Mouse (Mus musculus) MEL (cell line): Measurements from ENCODE around the gene Tom1l2. TPM values are rescaled to one million over a fixed set of nuclear protein-coding genes. Genes with fewer than 3 reads are reported as not detected.

Experiments used
- DNase-seq: peaks from one replicate; pipeline ENCODE4 v3.0.0; 2011; ENCODE audit warnings: low read depth, low spot score
- H3K27ac ChIP-seq: 2 replicates; pipeline ENCODE4 v1.5.1; 2012; ENCODE audit warnings: low read depth, mild to moderate bottlenecking, control low read depth, low read length, moderate library complexity; ENCODE audit not compliant: control insufficient read depth
- H3K27me3 ChIP-seq, 2 experiments: fragments of 150-350 bp in 1 of 2; sonication (generic) in 1 of 2; 2 replicates each; pipeline ENCODE4 v1.6.1; 2012; ENCODE audit warnings: low read length in 2 of 2, mild to moderate bottlenecking in 2 of 2, improper control_type of control experiment in 1 of 2, moderate library complexity in 1 of 2; ENCODE audit not compliant: insufficient read depth in 2 of 2, control insufficient read depth in 1 of 2
- H3K36me3 ChIP-seq, 2 experiments: 2 replicates each; pipeline ENCODE4 v1.6.1; 2012 to 2014; ENCODE audit warnings: low read length in 2 of 2, improper control_type of control experiment in 1 of 2, inconsistent platforms in 1 of 2, mild to moderate bottlenecking in 1 of 2; ENCODE audit not compliant: insufficient read depth in 2 of 2, control insufficient read depth in 1 of 2
- H3K4me1 ChIP-seq, 2 experiments: fragments of 150-350 bp in 1 of 2; sonication (generic) in 1 of 2; 2 replicates each; pipeline ENCODE4 v1.6.1; 2012; ENCODE audit warnings: low read length in 2 of 2, improper control_type of control experiment in 1 of 2, mild to moderate bottlenecking in 1 of 2; ENCODE audit not compliant: insufficient read depth in 2 of 2, control insufficient read depth in 1 of 2
- H3K4me3 ChIP-seq, 2 experiments: fragments of 150-350 bp in 1 of 2; sonication (generic) in 1 of 2; 2 replicates each; pipeline ENCODE4 v1.5.1; 2012; ENCODE audit warnings: low read depth in 2 of 2, low read length in 2 of 2, mild to moderate bottlenecking in 2 of 2, moderate library complexity in 2 of 2, control low read depth in 1 of 2, improper control_type of control experiment in 1 of 2; ENCODE audit not compliant: control insufficient read depth in 1 of 2, insufficient read depth in 1 of 2
- H3K79me2 ChIP-seq: 2 replicates; pipeline ENCODE4 v1.6.1; 2012; ENCODE audit warnings: mild to moderate bottlenecking, low read length, moderate library complexity; ENCODE audit not compliant: control insufficient read depth, poor library complexity, insufficient read depth
- H3K9ac ChIP-seq: 2 replicates; pipeline ENCODE4 v1.6.1; 2012; ENCODE audit warnings: low read depth, mild to moderate bottlenecking, control low read depth, low read length, moderate library complexity; ENCODE audit not compliant: control insufficient read depth, poor library complexity, severe bottlenecking
- H3K9me3 ChIP-seq: fragments of 150-350 bp; sonication (generic); replicated peaks from 2 replicates; pipeline ENCODE4 v1.6.1; 2012; ENCODE audit warnings: mild to moderate bottlenecking, low read length, improper control_type of control experiment, moderate library complexity; ENCODE audit not compliant: insufficient read depth
- BHLHE40 ChIP-seq: IDR thresholded peaks from 2 replicates; pipeline ENCODE4 v1.6.1; 2012; ENCODE audit warnings: low read depth, mild to moderate bottlenecking, inconsistent platforms, low read length, improper control_type of control experiment, borderline replicate concordance
- CHD1 ChIP-seq: IDR thresholded peaks from 2 replicates; pipeline ENCODE4 v1.6.1; 2012; ENCODE audit warnings: low read depth, mild to moderate bottlenecking, inconsistent platforms, low read length, improper control_type of control experiment
- CHD2 ChIP-seq: IDR thresholded peaks from 2 replicates; pipeline ENCODE4 v1.6.1; 2011; ENCODE audit warnings: low read length, improper control_type of control experiment
- CTCF ChIP-seq, 3 experiments: IDR thresholded peaks in 2 of 3; conservative IDR thresholded peaks in 1 of 3; 2 replicates each; pipeline ENCODE4 v1.5.1; 2011 to 2012; ENCODE audit warnings: low read length in 3 of 3, low read depth in 2 of 3, mild to moderate bottlenecking in 2 of 3, improper control_type of control experiment in 1 of 3, inconsistent platforms in 1 of 3, mixed read lengths in 1 of 3, moderate library complexity in 1 of 3; ENCODE audit not compliant: control insufficient read depth in 1 of 3, insufficient read depth in 1 of 3, poor library complexity in 1 of 3, severe bottlenecking in 1 of 3
- ELF1 ChIP-seq: IDR thresholded peaks from 2 replicates; pipeline ENCODE4 v1.6.1; 2014; ENCODE audit warnings: low read depth, mild to moderate bottlenecking, inconsistent platforms, low read length, improper control_type of control experiment, moderate library complexity
- EP300 ChIP-seq, 2 experiments: IDR thresholded peaks; 2 replicates each; pipeline ENCODE4 v1.6.1; 2011; ENCODE audit warnings: improper control_type of control experiment in 2 of 2, low read length in 2 of 2, low read depth in 1 of 2, mild to moderate bottlenecking in 1 of 2
- ETS1 ChIP-seq: IDR thresholded peaks from 2 replicates; pipeline ENCODE4 v1.6.1; 2012; ENCODE audit warnings: low read depth, mild to moderate bottlenecking, inconsistent platforms, low read length, improper control_type of control experiment, moderate library complexity
- GABPA ChIP-seq: IDR thresholded peaks from 2 replicates; pipeline ENCODE4 v1.6.1; 2012; ENCODE audit warnings: low read depth, mild to moderate bottlenecking, inconsistent platforms, low read length, improper control_type of control experiment, moderate library complexity
- GATA1 ChIP-seq: IDR thresholded peaks from 2 replicates; pipeline ENCODE4 v1.6.1; 2011; ENCODE audit warnings: low read depth, low read length, improper control_type of control experiment
- JUND ChIP-seq: IDR thresholded peaks from 2 replicates; pipeline ENCODE4 v1.6.1; 2011; ENCODE audit warnings: low read depth, mild to moderate bottlenecking, improper control_type of control experiment, low read length
- MEF2A ChIP-seq: IDR thresholded peaks from 2 replicates; pipeline ENCODE4 v1.6.1; 2014; ENCODE audit warnings: low read depth, mild to moderate bottlenecking, inconsistent platforms, low read length, improper control_type of control experiment; ENCODE audit not compliant: poor library complexity, insufficient replicate concordance, severe bottlenecking; ENCODE audit errors: extremely low read depth
- MXI1 ChIP-seq: IDR thresholded peaks from 2 replicates; pipeline ENCODE4 v1.6.1; 2011; ENCODE audit warnings: mild to moderate bottlenecking, low read depth, low read length, improper control_type of control experiment
- NELFE ChIP-seq: IDR thresholded peaks from 2 replicates; pipeline ENCODE4 v1.6.1; 2011; ENCODE audit warnings: low read depth, low read length, improper control_type of control experiment
- NRF1 ChIP-seq: IDR thresholded peaks from 2 replicates; pipeline ENCODE4 v1.6.1; 2014; ENCODE audit warnings: low read depth, mild to moderate bottlenecking, inconsistent platforms, low read length, improper control_type of control experiment, moderate library complexity; ENCODE audit not compliant: poor library complexity, insufficient read depth, severe bottlenecking
- POLR2A ChIP-seq, 2 experiments: IDR thresholded peaks; 2 replicates each; pipeline ENCODE4 v1.6.1; 2011 to 2012; ENCODE audit warnings: low read length in 2 of 2, mild to moderate bottlenecking in 2 of 2, control low read depth in 1 of 2, improper control_type of control experiment in 1 of 2, low read depth in 1 of 2, moderate library complexity in 1 of 2; ENCODE audit not compliant: control insufficient read depth in 1 of 2, insufficient read depth in 1 of 2, poor library complexity in 1 of 2
- RAD21 ChIP-seq: IDR thresholded peaks from 2 replicates; pipeline ENCODE4 v1.6.1; 2011; ENCODE audit warnings: mild to moderate bottlenecking, low read depth, low read length, improper control_type of control experiment
- RCOR1 ChIP-seq: IDR thresholded peaks from 2 replicates; pipeline ENCODE4 v1.6.1; 2012; ENCODE audit warnings: low read depth, mild to moderate bottlenecking, inconsistent platforms, low read length, improper control_type of control experiment
- SIN3A ChIP-seq: IDR thresholded peaks from 2 replicates; pipeline ENCODE4 v1.6.1; 2012; ENCODE audit warnings: low read length, improper control_type of control experiment, inconsistent platforms
- TAL1 ChIP-seq: IDR thresholded peaks from 2 replicates; pipeline ENCODE4 v1.6.1; 2012; ENCODE audit warnings: mild to moderate bottlenecking, inconsistent platforms, low read length, moderate library complexity, mixed read lengths
- TBP ChIP-seq: IDR thresholded peaks from 2 replicates; pipeline ENCODE4 v1.8.0; 2011; ENCODE audit warnings: low read depth, low read length, improper control_type of control experiment
- UBTF ChIP-seq: IDR thresholded peaks from 2 replicates; pipeline ENCODE4 v1.6.1; 2012; ENCODE audit warnings: low read depth, mild to moderate bottlenecking, inconsistent platforms, low read length, improper control_type of control experiment, moderate library complexity, borderline replicate concordance; ENCODE audit not compliant: insufficient read depth
- USF1 ChIP-seq: IDR thresholded peaks from 2 replicates; pipeline ENCODE4 v1.6.1; 2014; ENCODE audit warnings: low read depth, mild to moderate bottlenecking, inconsistent platforms, low read length, improper control_type of control experiment, moderate library complexity
- USF2 ChIP-seq, 2 experiments: IDR thresholded peaks; 2 replicates each; pipeline ENCODE4 v1.6.1; 2011 to 2012; ENCODE audit warnings: improper control_type of control experiment in 2 of 2, low read length in 2 of 2, borderline replicate concordance in 1 of 2, inconsistent platforms in 1 of 2, low read depth in 1 of 2, mild to moderate bottlenecking in 1 of 2; ENCODE audit not compliant: insufficient read depth in 1 of 2
- ZMIZ1 ChIP-seq: IDR thresholded peaks from 2 replicates; pipeline ENCODE4 v1.6.1; 2012; ENCODE audit warnings: low read depth, mild to moderate bottlenecking, inconsistent platforms, low read length, improper control_type of control experiment, moderate library complexity
- polyA plus RNA-seq, 2 experiments: library from polyadenylated mRNA; stranded (reverse) in 1 of 2; unstranded in 1 of 2; fragments of >175 nt in 1 of 2; fragments of >200 nt in 1 of 2; gene quantifications; 2 replicates each; pipeline versions ENCODE4 v1.2.1 to v1.2.4; 2012; ENCODE audit warnings: low replicate concordance in 2 of 2, low read depth in 1 of 2; ENCODE audit not compliant: insufficient read length in 2 of 2, insufficient read depth in 1 of 2, missing spikeins in 1 of 2
- total RNA-seq: library from RNA; depleted of rRNA; stranded (reverse); fragments of 300-350 nt; gene quantifications from 2 replicates; pipeline ENCODE4 v1.2.3, GENCODE M21; 2012

The Tom1l2 gene
- total and polyA plus RNA-seq, 3 experiments = 6.8 to 12.2 TPM; not detected in 1

GRCm38 (mm10) chr11:60396546-60396945, 43.8 kb upstream of the Tom1l2 start:
- H3K4me3 ChIP-seq = no peak overlapping the region
- no peaks in the 10 kb centered on the region for H3K36me3 ChIP-seq
- H3K9ac ChIP-seq = no peak overlapping the region
- H3K27me3 ChIP-seq = no peaks in the 10 kb centered on the region
- H3K9me3 ChIP-seq = no peaks in the 10 kb centered on the region
- no peaks in the 10 kb centered on the region for H3K79me2 ChIP-seq
- no peaks in the 10 kb centered on the region for H3K4me1 ChIP-seq
- H3K27ac ChIP-seq = no peak overlapping the region
- TF ChIP-seq CHD2 (no peak), BHLHE40 (no peak), JUND (no peak), ELF1 (no peak), TAL1 (no peak), EP300 (IDR thresholded peaks at IDR 0.05; ENCODE audit: low read depth in 1 of 2, low read length in 2 of 2) (no peak), ZMIZ1 (no peak), GABPA (no peak), GATA1 (no peak), CHD1 (no peak), POLR2A (IDR thresholded peaks at IDR 0.05; ENCODE audit: control insufficient read depth in 1 of 2, insufficient read depth in 1 of 2, low read depth in 1 of 2, low read length in 2 of 2, poor library complexity in 1 of 2) (no peak), NELFE (no peak), UBTF (no peak), USF1 (no peak), CTCF (IDR thresholded peaks at IDR 0.05 in 2 of 3, conservative IDR thresholded peaks at IDR 0.05 in 1 of 3; ENCODE audit: control insufficient read depth in 1 of 3, insufficient read depth in 1 of 3, low read depth in 2 of 3, low read length in 3 of 3, poor library complexity in 1 of 3, severe bottlenecking in 1 of 3) (no peak), USF2 (IDR thresholded peaks at IDR 0.05; ENCODE audit: borderline replicate concordance in 1 of 2, insufficient read depth in 1 of 2, low read depth in 1 of 2, low read length in 2 of 2) (no peak)
- DNase-seq = no peak

GRCm38 (mm10) chr11:60391346-60391745, 38.6 kb upstream of the Tom1l2 start:
- no peak for DNase-seq
- no peak for TF ChIP-seq ETS1
- TF ChIP-seq NELFE = no peak
- no peak for TF ChIP-seq UBTF
- no peak for TF ChIP-seq SIN3A
- TF ChIP-seq CTCF (IDR thresholded peaks at IDR 0.05 in 2 of 3, conservative IDR thresholded peaks at IDR 0.05 in 1 of 3; ENCODE audit: control insufficient read depth in 1 of 3, insufficient read depth in 1 of 3, low read depth in 2 of 3, low read length in 3 of 3, poor library complexity in 1 of 3, severe bottlenecking in 1 of 3) = no peak
- no peak for TF ChIP-seq NRF1
- TF ChIP-seq USF1 = no peak
- TF ChIP-seq MEF2A = no peak
- no peak for TF ChIP-seq TAL1
- TF ChIP-seq MXI1 = no peak
- no peak for TF ChIP-seq RAD21
- no peak for TF ChIP-seq ELF1
- no peak for TF ChIP-seq JUND
- TF ChIP-seq RCOR1 = no peak
- no peak for TF ChIP-seq TBP
- TF ChIP-seq, all 39 proteins: peak for 0
- H3K4me1 ChIP-seq = no peaks in the 10 kb centered on the region
- H3K9me3 ChIP-seq = no peaks in the 10 kb centered on the region
- H3K4me3 ChIP-seq = no peak overlapping the region
- no peaks in the 10 kb centered on the region for H3K79me2 ChIP-seq
- no peaks in the 10 kb centered on the region for H3K36me3 ChIP-seq
- H3K9ac ChIP-seq = no peak overlapping the region
- H3K27me3 ChIP-seq = no peaks in the 10 kb centered on the region; a peak in 1 of 4 replicates
- no peak overlapping the region for H3K27ac ChIP-seq
